10 mouse cellular contexts compared by ENCODE assay signal in genomic region chr8:126433827-126434226, GRCm38 (mm10). TPM values are rescaled to one million over a fixed set of nuclear protein-coding genes. Genes with fewer than 3 reads are reported as not detected.
DNase-seq lines count a peak whose midpoint lies in the region; ATAC-seq and TF ChIP-seq lines count a peak whose summit lies in the region.
"Had no signal": no experiment of that assay in that cellular context is flagged by ENCODE, and none has a peak within 500 bp of the region (broad histone marks: within the 10 kb centered on the region; RNA-seq: fewer than 3 reads in every experiment).

No protein-coding gene starts in this region.

- peak; percentile 45; the same call in 1 of the 2 replicates for TF ChIP-seq CTCF in kidney, postnatal 0 days (IDR thresholded peaks at IDR 0.05; ENCODE audit: low read depth)
- peak in 2 of 3 experiments; percentile 32 to 38; a peak in 4 of 6 replicates for TF ChIP-seq CTCF in MEL (IDR thresholded peaks at IDR 0.05 in 2 of 3, conservative IDR thresholded peaks at IDR 0.05 in 1 of 3; ENCODE audit: control insufficient read depth in 1 of 3, insufficient read depth in 1 of 3, low read depth in 2 of 3, low read length in 3 of 3, poor library complexity in 1 of 3, severe bottlenecking in 1 of 3)

- no peak for ATAC-seq in kidney, postnatal 0 days (replicated peaks; ENCODE audit: low FRiP score, low read depth)
- no peak for ATAC-seq in kidney, embryonic 15.5 days (replicated peaks; ENCODE audit: low FRiP score)
- no peak for ATAC-seq in heart, embryonic 12.5 days (ENCODE audit: insufficient number of reproducible peaks, low FRiP score)

- no peaks in the 10 kb centered on the region for H3K9me3 ChIP-seq in kidney, postnatal 0 days (replicated peaks; ENCODE audit: low read length)
- no peaks in the 10 kb centered on the region for H3K9me3 ChIP-seq in kidney, embryonic 15.5 days (replicated peaks)
- H3K9me3 ChIP-seq in MEL (replicated peaks; ENCODE audit: insufficient read depth, low read length): no peaks in the 10 kb centered on the region
- H3K9me3 ChIP-seq in heart, embryonic 12.5 days (replicated peaks): no peaks in the 10 kb centered on the region
- H3K9me3 ChIP-seq: hindbrain, embryonic 15.5 days had no signal

- no peak overlapping the region for H3K4me3 ChIP-seq in kidney, postnatal 0 days (replicated peaks; ENCODE audit: low read depth, low read length)
- H3K4me3 ChIP-seq in kidney, embryonic 15.5 days (replicated peaks): no peak overlapping the region
- H3K4me3 ChIP-seq in MEL (ENCODE audit: control insufficient read depth in 1 of 2, insufficient read depth in 1 of 2, low read depth in 2 of 2, low read length in 2 of 2): no peak overlapping the region
- no peak overlapping the region for H3K4me3 ChIP-seq in heart, embryonic 12.5 days
- H3K4me3 ChIP-seq: hindbrain, embryonic 15.5 days had no signal

- H3K79me2 ChIP-seq in MEL (ENCODE audit: control insufficient read depth, insufficient read depth, low read length, poor library complexity): no peaks in the 10 kb centered on the region

- 76% methylated on average over 7 of the region's 7 CpGs for WGBS in kidney, postnatal 0 days
- 83% methylated on average over 7 of the region's 7 CpGs for WGBS in kidney, embryonic 15.5 days
- 74% methylated on average over 7 of the region's 7 CpGs for WGBS in heart, embryonic 12.5 days

- TF ChIP-seq POLR2A in MEL (IDR thresholded peaks at IDR 0.05; ENCODE audit: control insufficient read depth in 1 of 2, insufficient read depth in 1 of 2, low read depth in 1 of 2, low read length in 2 of 2, poor library complexity in 1 of 2): no peak

- DNase-seq in kidney, postnatal 0 days (ENCODE audit: low spot score): no peak
- peak; percentile 42 for DNase-seq in MEL (ENCODE audit: low read depth, low spot score)
- peak; percentile 27 to 47 for DNase-seq in frontal cortex, postnatal 14 days (ENCODE audit: low spot score in 2 of 2)
- peak; percentile 63 to 79 for DNase-seq in right cerebral cortex, adult 2 months (ENCODE audit: low spot score in 2 of 2)
- no peak for DNase-seq in heart, postnatal 25 days (ENCODE audit: low spot score)
- DNase-seq in thymus, postnatal 10 days (ENCODE audit: low spot score in 2 of 2): no peak
- DNase-seq: gastrocnemius, postnatal 25 days had no signal

- no peak for TF ChIP-seq EP300 in MEL (IDR thresholded peaks at IDR 0.05; ENCODE audit: low read depth in 1 of 2, low read length in 2 of 2)

- no peaks in the 10 kb centered on the region for H3K4me1 ChIP-seq in kidney, postnatal 0 days (replicated peaks; ENCODE audit: insufficient read depth, low read length)
- H3K4me1 ChIP-seq in kidney, embryonic 15.5 days: no peaks in the 10 kb centered on the region
- no peaks in the 10 kb centered on the region for H3K4me1 ChIP-seq in MEL (ENCODE audit: control insufficient read depth in 1 of 2, insufficient read depth in 2 of 2, low read length in 2 of 2)
- no peaks in the 10 kb centered on the region for H3K4me1 ChIP-seq in heart, embryonic 12.5 days (replicated peaks)
- H3K4me1 ChIP-seq: hindbrain, embryonic 15.5 days had no signal

- no peak overlapping the region for H3K27ac ChIP-seq in kidney, postnatal 0 days
- H3K27ac ChIP-seq in kidney, embryonic 15.5 days: no peak overlapping the region
- H3K27ac ChIP-seq in MEL (ENCODE audit: control insufficient read depth, low read depth, low read length): no peak overlapping the region
- H3K27ac ChIP-seq in heart, embryonic 12.5 days (ENCODE audit: poor library complexity, severe bottlenecking): no peak overlapping the region
- H3K27ac ChIP-seq: hindbrain, embryonic 15.5 days had no signal

- no peaks in the 10 kb centered on the region for H3K27me3 ChIP-seq in kidney, postnatal 0 days (ENCODE audit: insufficient read depth, low read length)
- no peaks in the 10 kb centered on the region for H3K27me3 ChIP-seq in kidney, embryonic 15.5 days
- no peaks in the 10 kb centered on the region; a peak in 1 of 4 replicates for H3K27me3 ChIP-seq in MEL (ENCODE audit: control insufficient read depth in 1 of 2, insufficient read depth in 2 of 2, low read length in 2 of 2)
- no peaks in the 10 kb centered on the region for H3K27me3 ChIP-seq in heart, embryonic 12.5 days (replicated peaks)
- H3K27me3 ChIP-seq: hindbrain, embryonic 15.5 days had no signal

- H3K36me3 ChIP-seq in kidney, postnatal 0 days (ENCODE audit: insufficient read depth, low read length): peaks cover 51% of the 10 kb centered on the region
- peaks cover 92% of the 10 kb centered on the region for H3K36me3 ChIP-seq in kidney, embryonic 15.5 days
- no peaks in the 10 kb centered on the region; a peak in 1 of 4 replicates for H3K36me3 ChIP-seq in MEL (ENCODE audit: control insufficient read depth in 1 of 2, insufficient read depth in 2 of 2, low read length in 2 of 2)
- peaks cover 70% of the 10 kb centered on the region for H3K36me3 ChIP-seq in heart, embryonic 12.5 days

- intact Hi-C loops in heart, postnatal 25 days (cut with DNase I): no loop called here

- no peak overlapping the region for H3K9ac ChIP-seq in kidney, postnatal 0 days (ENCODE audit: low read depth, low read length)
- H3K9ac ChIP-seq in kidney, embryonic 15.5 days: no peak overlapping the region
- no peak overlapping the region for H3K9ac ChIP-seq in MEL (ENCODE audit: control insufficient read depth, low read depth, low read length, poor library complexity, severe bottlenecking)
- H3K9ac ChIP-seq in heart, embryonic 12.5 days: no peak overlapping the region
- H3K9ac ChIP-seq: hindbrain, embryonic 15.5 days had no signal

- no peak overlapping the region for H3K4me2 ChIP-seq in kidney, postnatal 0 days (ENCODE audit: low read length)
- no peak overlapping the region for H3K4me2 ChIP-seq in kidney, embryonic 15.5 days
- no peak overlapping the region for H3K4me2 ChIP-seq in heart, embryonic 12.5 days
- H3K4me2 ChIP-seq: hindbrain, embryonic 15.5 days had no signal

- no peak; the same call in 1 of the 2 replicates for TF ChIP-seq RAD21 in MEL (IDR thresholded peaks at IDR 0.05; ENCODE audit: low read depth, low read length)

TF ChIP-seq in MEL, 35 proteins besides CTCF, POLR2A, EP300 and RAD21:
- TF ChIP-seq SMC3 (IDR thresholded peaks at IDR 0.05; ENCODE audit: low read depth, low read length) (peak; percentile 30), NELFE (IDR thresholded peaks at IDR 0.05; ENCODE audit: low read depth, low read length) (no peak)
TF ChIP-seq in MEL: peak in this region for 1.

RNA-seq across cellular contexts. Expression of gene Coa6, which starts 11.5 kb away (rescaled TPM):
- polyA plus RNA-seq in kidney, postnatal 0 days (2015; fragmentation: Nextera tagmentation; extraction: Ambion mirVana): 92.5 and 102 TPM in 2 replicates
- polyA plus RNA-seq in kidney, embryonic 15.5 days (2015; fragmentation: Nextera tagmentation; extraction: Ambion mirVana): 53.7 and 59.3 TPM in 2 replicates
- total RNA-seq in MEL (2012; rRNA removed): 39.3 and 42.6 TPM in 2 replicates
- polyA plus RNA-seq in MEL (2012; ENCODE audit: insufficient read depth in 1 of 2, insufficient read length in 2 of 2, low read depth in 1 of 2, low replicate concordance in 2 of 2, missing spikeins in 1 of 2): 10 to 100 TPM in 1 of 2 experiments, not detected in 1; 31.1 TPM
- 53.9 and 54.9 TPM in 2 replicates for polyA plus RNA-seq in heart, embryonic 12.5 days (2016; fragmentation: Nextera tagmentation; extraction: Ambion mirVana)
- 10 to 100 TPM; 24.8 to 26.2 TPM for total RNA-seq in heart, postnatal 25 days (2021)

RNA-seq across cellular contexts. Expression of gene Tarbp1, which starts 41.0 kb away (rescaled TPM):
- polyA plus RNA-seq in kidney, postnatal 0 days (2015; fragmentation: Nextera tagmentation; extraction: Ambion mirVana): 2.6 and 3.3 TPM in 2 replicates
- 3.6 and 3.7 TPM in 2 replicates for polyA plus RNA-seq in kidney, embryonic 15.5 days (2015; fragmentation: Nextera tagmentation; extraction: Ambion mirVana)
- total RNA-seq in MEL (2012; rRNA removed): 5.4 and 6.0 TPM in 2 replicates
- polyA plus RNA-seq in MEL (2012; ENCODE audit: insufficient read depth in 1 of 2, insufficient read length in 2 of 2, low read depth in 1 of 2, low replicate concordance in 2 of 2, missing spikeins in 1 of 2): 1 to 10 TPM in 1 of 2 experiments, not detected in 1; 8.4 TPM
- 2.4 and 2.6 TPM in 2 replicates for polyA plus RNA-seq in heart, embryonic 12.5 days (2016; fragmentation: Nextera tagmentation; extraction: Ambion mirVana)
- total RNA-seq in heart, postnatal 25 days (2021): 1 to 10 TPM; 4.0 to 5.1 TPM

Comparison
In these comparisons a context has a peak if more than half of its experiments do, and no peak if none do; other contexts are left out.
1. DNase-seq: peak in MEL (single experiment), frontal cortex, postnatal 14 days (2 of 2) and right cerebral cortex, adult 2 months (2 of 2); none in kidney, postnatal 0 days (single experiment), heart, postnatal 25 days (single experiment) and thymus, postnatal 10 days (0 of 2).